Mouse (Mus musculus): ENCODE data around the gene Hspb8. TPM values are rescaled to one million over a fixed set of nuclear protein-coding genes. Genes with fewer than 3 reads are reported as not detected.
"Not testable (repeated sequence)": the region's sequence is repeated elsewhere in the genome, so short reads cannot be mapped to it uniquely, and the experiment has no call there.

Gene Hspb8
- polyA plus RNA-seq, 1 experiment from 2014 or later: 7.6 TPM

DNA sequence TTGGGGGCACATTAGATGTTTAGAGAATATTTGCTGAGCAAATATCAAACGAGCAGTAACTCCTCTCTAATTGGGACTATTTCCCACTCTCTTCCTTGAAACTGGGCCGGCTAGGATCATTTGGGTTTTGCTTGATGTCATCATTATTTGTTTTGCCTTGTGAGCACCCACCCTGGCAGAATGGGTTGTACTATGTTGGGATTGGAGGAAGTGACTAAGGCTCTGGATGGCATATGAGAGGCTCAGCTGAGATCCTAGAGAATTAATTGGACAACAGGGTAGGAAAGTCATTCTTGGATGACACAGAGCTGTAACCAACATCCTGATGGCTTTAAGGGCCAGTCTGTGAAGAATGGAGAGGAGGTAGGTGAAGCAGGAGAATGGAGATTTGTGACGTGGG lies 16.2 kb downstream of the Hspb8 start:
- no peak for ATAC-seq (ENCODE audit: low read depth)
- Histone ChIP-seq H3K4me1 (replicated peaks) (peaks cover 38% of the 10 kb centered on the region), H3K4me2 (no peak overlapping the region), H3K27me3 (no peaks in the 10 kb centered on the region), H3K9me3 (no peaks in the 10 kb centered on the region), H3K36me3 (no peaks in the 10 kb centered on the region), H3K9ac (no peak overlapping the region), H3K27ac (replicated peaks) (no peak overlapping the region), H3K4me3 (no peak overlapping the region)
- WGBS: 79% methylated on average over 3 of the region's 3 CpGs

DNA sequence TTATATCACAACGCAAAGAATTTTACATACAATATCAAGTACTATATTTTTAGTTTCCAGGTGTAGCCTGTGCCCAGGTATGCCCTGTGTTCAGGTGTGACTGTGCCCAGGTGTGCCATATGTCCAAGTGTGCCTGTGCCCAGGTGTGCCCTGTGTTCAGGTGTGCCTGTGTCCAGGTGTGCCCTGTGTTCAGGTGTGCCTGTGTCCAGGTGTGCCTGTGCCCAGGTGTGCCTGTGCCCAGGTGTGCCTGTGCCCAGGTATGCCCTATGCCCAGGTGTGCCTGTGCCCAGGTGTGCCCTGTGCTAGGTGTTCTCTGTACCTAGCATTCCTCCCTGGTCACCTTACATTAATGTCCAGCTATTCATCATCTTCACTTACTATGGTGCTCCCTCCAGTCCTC lies 16.7 kb downstream of the Hspb8 start:
- WGBS: 97% methylated on average over 1 of the region's 1 CpGs

DNA sequence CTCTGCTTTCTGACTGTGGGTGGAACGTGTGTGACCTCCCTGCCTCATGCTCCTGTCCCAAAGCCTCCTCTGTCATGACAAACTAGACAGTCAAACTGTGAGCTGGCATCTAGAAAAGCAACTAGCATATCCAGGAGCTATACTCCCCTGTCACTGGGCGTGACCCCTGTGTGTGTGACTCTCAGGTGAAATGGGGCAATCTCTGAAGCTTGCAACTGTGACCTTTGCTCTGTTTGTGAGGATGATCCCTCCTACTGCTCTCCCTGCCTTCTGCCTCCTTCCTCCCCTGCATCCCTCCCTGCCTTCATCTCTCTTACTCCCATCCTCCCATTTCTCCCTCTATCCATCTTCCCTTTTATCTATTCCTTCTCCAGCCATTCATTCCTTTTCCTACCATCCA lies 18.6 kb downstream of the Hspb8 start:
- no peak overlapping the region for H3K27ac ChIP-seq (replicated peaks)
- no peak for ATAC-seq (ENCODE audit: low read depth)
- 90% methylated on average over 2 of the region's 2 CpGs for WGBS
- H3K4me1 ChIP-seq (replicated peaks): peaks cover 16% of the 10 kb centered on the region
- H3K9ac ChIP-seq: no peak overlapping the region
- H3K27me3 ChIP-seq: no peaks in the 10 kb centered on the region
- H3K9me3 ChIP-seq: no peaks in the 10 kb centered on the region
- no peak overlapping the region for H3K4me2 ChIP-seq
- H3K4me3 ChIP-seq: no peak overlapping the region
- H3K36me3 ChIP-seq: no peaks in the 10 kb centered on the region

More for the DNA sequence above, 16.7 kb downstream of the Hspb8 start:
- no peaks in the 10 kb centered on the region for H3K36me3 ChIP-seq
- H3K9ac ChIP-seq: no peak overlapping the region
- peaks cover 34% of the 10 kb centered on the region for H3K4me1 ChIP-seq (replicated peaks)
- no peak overlapping the region for H3K4me3 ChIP-seq
- H3K27me3 ChIP-seq: no peaks in the 10 kb centered on the region
- no peak overlapping the region for H3K27ac ChIP-seq (replicated peaks)
- ATAC-seq (ENCODE audit: low read depth): no peak
- no peaks in the 10 kb centered on the region for H3K9me3 ChIP-seq
- no peak overlapping the region for H3K4me2 ChIP-seq

DNA sequence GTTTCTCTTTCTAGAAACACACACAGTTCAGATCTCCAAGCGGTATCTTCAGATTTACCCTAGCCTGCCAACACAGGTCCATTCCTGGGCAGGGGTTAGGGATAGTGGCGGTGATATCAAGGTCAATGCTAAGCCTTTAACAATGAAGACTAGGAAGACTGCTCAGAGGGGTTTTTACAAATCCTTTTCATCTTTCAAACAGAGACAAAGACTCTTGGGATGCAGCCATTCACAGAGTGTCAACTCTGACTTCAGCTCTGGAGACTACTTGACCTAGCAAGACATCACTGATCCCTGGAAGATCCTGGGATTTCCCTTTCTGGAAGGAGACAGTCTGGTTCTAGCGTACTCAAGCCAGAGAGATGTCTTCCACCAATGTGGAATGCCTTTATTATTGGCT lies 21.9 kb downstream of the Hspb8 start:
- WGBS: 91% methylated on average over 3 of the region's 3 CpGs
- H3K9ac ChIP-seq: no peak overlapping the region
- no peak overlapping the region for H3K4me2 ChIP-seq
- ATAC-seq (ENCODE audit: low read depth): no peak
- H3K27ac ChIP-seq (replicated peaks): no peak overlapping the region
- no peaks in the 10 kb centered on the region for H3K9me3 ChIP-seq
- no peaks in the 10 kb centered on the region for H3K36me3 ChIP-seq
- no peaks in the 10 kb centered on the region for H3K27me3 ChIP-seq
- H3K4me1 ChIP-seq (replicated peaks): no peaks in the 10 kb centered on the region
- no peak overlapping the region for H3K4me3 ChIP-seq

DNA sequence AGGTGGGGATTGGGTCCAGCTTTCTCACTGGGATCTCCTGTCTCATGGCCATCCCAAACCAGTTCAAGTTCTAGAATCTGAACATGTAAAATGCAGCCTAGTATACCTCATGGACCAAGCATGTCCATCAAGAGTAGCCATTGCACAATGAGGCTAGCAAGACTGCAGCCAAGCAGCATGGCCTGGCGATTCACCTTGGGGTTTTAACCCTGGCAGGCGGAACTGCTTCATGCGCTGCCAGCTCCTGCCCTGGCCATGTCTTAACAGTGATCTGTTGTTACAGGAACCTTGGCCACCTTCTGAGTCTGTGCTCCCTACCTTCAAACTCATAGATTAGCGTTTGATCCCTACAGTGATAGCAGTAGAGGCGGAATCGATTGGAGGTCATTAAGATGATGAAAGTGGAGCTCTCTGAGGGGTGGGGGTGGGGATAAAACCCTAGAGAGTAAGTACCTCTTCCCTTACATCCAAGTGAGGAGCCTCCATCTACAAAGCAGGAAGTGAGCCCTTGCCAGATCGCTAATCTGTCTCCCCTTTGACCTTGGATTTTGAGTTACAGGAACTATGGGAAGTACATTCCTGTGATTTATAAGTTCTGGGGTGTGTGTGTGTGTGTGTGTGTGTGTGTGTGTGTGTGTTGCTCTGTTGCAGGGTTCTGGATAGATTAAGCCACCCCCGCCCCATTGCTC lies 22.5 kb downstream of the Hspb8 start:
- no peaks in the 10 kb centered on the region for H3K36me3 ChIP-seq
- ATAC-seq (ENCODE audit: low read depth): no peak
- WGBS: 70% methylated on average over 8 of the region's 8 CpGs

DNA sequence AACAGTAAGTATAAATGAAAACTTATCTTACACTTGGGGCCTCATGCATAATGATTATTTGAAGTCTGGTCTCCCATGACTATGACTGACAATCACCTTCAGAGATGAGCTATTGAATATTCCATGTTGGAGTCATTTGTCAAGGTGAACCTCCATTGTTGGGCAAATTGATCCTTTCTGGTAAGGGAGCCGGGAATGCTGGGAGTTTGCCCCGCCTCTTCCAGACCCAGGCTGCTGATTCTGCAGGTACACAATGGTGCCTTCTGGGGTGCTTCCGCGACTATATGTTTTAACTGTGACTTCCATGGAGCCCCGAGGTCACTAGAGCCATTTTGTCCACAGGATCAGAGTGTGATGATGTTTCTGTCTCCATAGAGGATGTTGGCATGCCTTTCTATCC lies 26.6 kb downstream of the Hspb8 start:
- Histone ChIP-seq H3K4me3 (no peak overlapping the region), H3K9me3 (no peaks in the 10 kb centered on the region), H3K4me1 (replicated peaks) (no peaks in the 10 kb centered on the region), H3K36me3 (no peaks in the 10 kb centered on the region), H3K27ac (replicated peaks) (no peak overlapping the region), H3K9ac (no peak overlapping the region), H3K4me2 (no peak overlapping the region), H3K27me3 (no peaks in the 10 kb centered on the region)
- WGBS: 87% methylated on average over 5 of the region's 5 CpGs
- no peak for ATAC-seq (ENCODE audit: low read depth)

More for the DNA sequence above, 22.5 kb downstream of the Hspb8 start:
- Histone ChIP-seq H3K4me3 (no peak overlapping the region), H3K4me1 (replicated peaks) (no peaks in the 10 kb centered on the region), H3K4me2 (no peak overlapping the region), H3K27me3 (no peaks in the 10 kb centered on the region), H3K9ac (no peak overlapping the region), H3K9me3 (no peaks in the 10 kb centered on the region), H3K27ac (replicated peaks) (no peak overlapping the region)

DNA sequence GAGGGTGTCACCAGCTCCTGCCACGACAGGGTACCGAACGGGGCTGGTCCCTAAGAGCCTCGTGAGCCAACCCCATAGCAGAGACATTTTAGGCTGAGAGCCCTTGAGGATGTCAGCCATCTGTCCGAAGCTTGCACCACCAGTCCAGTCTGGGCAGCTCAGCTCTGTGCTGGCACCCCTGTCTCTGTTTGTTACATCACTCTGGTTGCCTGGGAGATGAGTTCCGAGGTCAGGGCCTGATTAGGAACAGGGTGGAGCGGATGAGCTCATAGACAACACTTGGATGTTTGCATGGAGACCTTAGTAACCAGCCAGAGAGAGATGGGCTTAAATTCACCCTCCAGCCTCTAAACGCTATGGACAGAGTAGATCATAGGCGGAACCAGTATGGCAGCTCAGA lies 30.1 kb downstream of the Hspb8 start:
- Histone ChIP-seq H3K4me1 (replicated peaks) (no peaks in the 10 kb centered on the region), H3K4me2 (no peak overlapping the region), H3K27me3 (no peaks in the 10 kb centered on the region), H3K9ac (no peak overlapping the region), H3K4me3 (no peak overlapping the region), H3K27ac (replicated peaks) (no peak overlapping the region), H3K36me3 (no peaks in the 10 kb centered on the region), H3K9me3 (no peaks in the 10 kb centered on the region)
- no peak for ATAC-seq (ENCODE audit: low read depth)
- WGBS: 83% methylated on average over 9 of the region's 9 CpGs

DNA sequence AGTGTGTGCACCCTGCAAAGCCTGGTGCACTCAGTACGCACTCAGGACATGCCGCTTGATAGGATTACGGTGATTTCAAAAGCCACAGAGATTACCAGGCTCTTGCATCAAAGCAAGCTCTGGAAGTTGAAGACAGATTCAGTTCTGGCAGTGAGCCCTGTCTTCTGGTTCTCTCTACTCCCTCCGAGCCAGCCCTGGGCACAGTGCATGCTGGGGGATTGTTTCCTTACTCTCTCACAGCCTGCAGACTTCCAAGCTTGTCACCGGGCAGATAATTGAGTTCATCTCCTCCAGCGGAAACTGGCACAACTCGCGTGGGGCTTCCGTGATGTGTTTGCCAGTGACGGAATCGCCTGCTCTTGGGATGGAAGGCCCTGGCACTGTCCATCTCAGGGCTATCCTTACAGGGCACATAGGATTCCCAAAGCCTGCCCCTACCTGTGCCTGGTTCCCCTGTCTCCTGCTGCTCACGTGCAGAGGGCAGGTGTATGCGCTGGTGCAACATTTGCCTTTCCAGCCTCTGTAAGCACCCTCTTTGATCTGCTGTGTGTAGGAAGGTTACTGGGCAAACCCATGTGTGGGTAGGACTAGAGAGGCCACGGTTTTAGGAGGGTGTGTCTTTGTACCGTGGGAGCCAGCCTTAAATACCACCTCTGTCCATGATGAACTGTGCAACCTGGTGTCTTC lies 32.7 kb downstream of the Hspb8 start:
- H3K9me3 ChIP-seq: no peaks in the 10 kb centered on the region
- H3K4me1 ChIP-seq (replicated peaks): no peaks in the 10 kb centered on the region
- no peak overlapping the region for H3K27ac ChIP-seq (replicated peaks)
- WGBS: 77% methylated on average over 15 of the region's 15 CpGs
- H3K27me3 ChIP-seq: no peaks in the 10 kb centered on the region
- H3K4me3 ChIP-seq: no peak overlapping the region
- H3K4me2 ChIP-seq: no peak overlapping the region
- ATAC-seq (ENCODE audit: low read depth): no peak
- H3K9ac ChIP-seq: no peak overlapping the region
- H3K36me3 ChIP-seq: no peaks in the 10 kb centered on the region

DNA sequence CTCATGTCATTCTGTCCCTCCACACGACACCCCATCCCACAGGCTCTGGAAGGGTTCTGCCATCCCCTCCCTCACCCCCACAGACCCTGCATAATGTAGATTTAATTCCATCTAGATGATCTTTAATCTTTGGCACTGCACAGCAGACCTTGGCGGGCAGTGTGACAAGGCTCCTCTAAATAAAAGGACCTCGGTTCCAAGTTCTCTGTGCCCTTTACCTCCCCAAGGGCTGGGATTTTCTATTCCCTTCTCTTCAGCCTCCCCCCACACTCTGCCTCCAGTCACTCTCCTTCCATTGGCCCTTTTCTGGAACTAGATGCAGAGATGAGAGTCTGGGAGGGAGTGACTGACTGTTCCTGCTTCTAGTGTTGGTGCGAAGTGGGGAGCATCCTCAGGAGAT lies 33.3 kb downstream of the Hspb8 start:
- Histone ChIP-seq H3K4me3 (no peak overlapping the region), H3K9me3 (no peaks in the 10 kb centered on the region), H3K27ac (replicated peaks) (no peak overlapping the region), H3K4me2 (no peak overlapping the region), H3K27me3 (no peaks in the 10 kb centered on the region), H3K9ac (no peak overlapping the region), H3K36me3 (no peaks in the 10 kb centered on the region), H3K4me1 (replicated peaks) (no peaks in the 10 kb centered on the region)
- 85% methylated on average over 4 of the region's 4 CpGs for WGBS
- no peak for ATAC-seq (ENCODE audit: low read depth)

DNA sequence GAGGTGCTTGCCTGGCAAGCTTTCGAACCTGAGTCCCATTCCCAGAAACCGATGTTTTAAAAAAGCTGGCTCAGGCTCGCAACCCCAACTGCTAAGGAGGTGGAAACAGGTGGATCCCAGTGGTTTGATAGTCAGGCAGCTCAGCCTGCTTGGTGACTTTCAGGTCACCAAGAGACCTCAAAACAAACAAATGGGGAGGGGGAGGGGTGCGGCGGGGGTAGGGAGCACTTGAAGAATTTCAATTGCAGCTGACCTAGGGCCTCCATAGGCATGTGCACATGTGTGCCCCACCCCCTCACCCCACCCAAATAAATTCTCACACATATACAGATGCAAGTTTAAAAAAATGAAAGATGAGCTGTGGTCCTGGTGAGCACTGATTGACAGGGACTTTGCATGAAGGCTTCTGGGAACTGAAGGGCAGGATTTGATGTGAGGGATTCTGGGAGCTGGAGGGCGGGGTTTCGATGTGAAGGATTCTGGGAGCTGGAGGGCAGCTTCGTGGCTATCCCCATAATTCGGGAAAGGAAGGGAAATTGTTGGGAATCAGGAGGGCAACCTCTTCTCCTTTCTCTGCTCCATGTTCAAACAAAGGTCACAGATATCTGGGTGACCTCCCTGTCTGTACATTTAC lies 35.2 kb downstream of the Hspb8 start:
- WGBS: 83% methylated on average over 9 of the region's 9 CpGs
- Histone ChIP-seq H3K36me3 (no peaks in the 10 kb centered on the region), H3K4me3 (no peak overlapping the region), H3K4me2 (no peak overlapping the region), H3K9me3 (no peaks in the 10 kb centered on the region), H3K4me1 (replicated peaks) (no peaks in the 10 kb centered on the region), H3K9ac (no peak overlapping the region), H3K27ac (replicated peaks) (no peak overlapping the region), H3K27me3 (no peaks in the 10 kb centered on the region)
- ATAC-seq (ENCODE audit: low read depth): no peak

DNA sequence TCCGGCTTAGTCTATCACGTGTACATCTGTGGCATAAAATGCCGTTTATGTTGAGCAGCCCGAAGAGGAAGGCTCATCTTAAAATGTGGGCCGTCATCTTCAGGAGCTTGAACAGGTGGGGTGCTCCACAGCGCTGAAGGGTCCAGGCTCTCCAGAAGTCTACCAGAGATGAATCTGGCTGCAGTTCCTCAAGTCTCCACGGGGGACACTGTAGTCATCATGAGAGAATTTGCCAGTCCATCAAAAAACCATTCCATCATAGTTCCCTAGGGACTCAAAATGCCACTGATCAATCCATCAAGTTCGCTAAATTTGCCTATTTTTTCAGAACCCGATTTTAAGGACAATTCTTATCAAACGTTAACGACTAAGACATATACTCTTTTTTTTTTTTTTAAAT lies 36.6 kb downstream of the Hspb8 start:
- H3K27me3 ChIP-seq: no peaks in the 10 kb centered on the region
- 43% methylated on average over 11 of the region's 11 CpGs for WGBS
- H3K4me3 ChIP-seq: no peak overlapping the region
- H3K27ac ChIP-seq (replicated peaks): no peak overlapping the region
- no peak for ATAC-seq (ENCODE audit: low read depth)
- no peaks in the 10 kb centered on the region for H3K9me3 ChIP-seq
- no peak overlapping the region for H3K4me2 ChIP-seq
- H3K4me1 ChIP-seq (replicated peaks): no peaks in the 10 kb centered on the region
- H3K36me3 ChIP-seq: no peaks in the 10 kb centered on the region
- no peak overlapping the region for H3K9ac ChIP-seq

DNA sequence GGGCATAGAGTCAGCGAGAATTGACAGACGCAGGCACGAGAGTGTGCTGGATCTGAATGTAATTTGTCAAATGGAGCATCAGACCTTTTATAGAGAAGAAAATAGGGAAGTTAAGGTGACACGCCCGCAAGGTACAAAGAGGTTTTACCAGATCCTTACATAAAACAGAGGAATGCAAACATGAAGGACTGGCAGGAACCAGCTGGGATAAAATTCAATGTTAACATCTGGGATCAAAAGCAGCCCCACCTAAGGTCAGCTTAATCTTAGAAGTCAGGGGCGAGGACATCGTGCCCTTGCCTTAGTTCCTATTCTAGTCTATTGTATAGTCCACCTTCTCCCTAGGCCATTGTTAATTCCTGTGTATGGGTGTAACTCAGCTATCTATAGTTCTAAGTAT lies 40.0 kb downstream of the Hspb8 start:
- not testable (repeated sequence) for H3K9ac ChIP-seq; H3K4me2 ChIP-seq; H3K27ac ChIP-seq (replicated peaks); H3K9me3 ChIP-seq; H3K36me3 ChIP-seq; H3K27me3 ChIP-seq; ATAC-seq (ENCODE audit: low read depth); H3K4me3 ChIP-seq
- H3K4me1 ChIP-seq (replicated peaks): peaks cover 18% of the 10 kb centered on the region
- 87% methylated on average over 7 of the region's 7 CpGs for WGBS

Data from neural tube, embryonic 13.5 days (tissue).